Mouse (Mus musculus) erythroblast, embryonic 14.5 days (primary cell): Measurements from ENCODE around the gene Rrh.

ENCODE experiments used
- GATA1 ChIP-seq: IDR thresholded peaks from 2 replicates; pipeline ENCODE4 v1.6.1; 2012; ENCODE audit warnings: low read length, inconsistent platforms, mixed read lengths
- TAL1 ChIP-seq: IDR thresholded peaks from 3 replicates; pipeline ENCODE4 v1.6.1; 2012; ENCODE audit warnings: low read length, inconsistent platforms, mixed read lengths

GRCm38 (mm10) chr3:129830626-129831025 is 8.2 kb upstream of the Rrh start:
- TF ChIP-seq GATA1: no peak
- TF ChIP-seq TAL1: no peak
